Mouse (Mus musculus) C2C12 (cell line): ENCODE data around the gene Tnfsf12.

ENCODE experiments used
- CTCF ChIP-seq: IDR thresholded peaks from one replicate; pipeline ENCODE4 v1.5.1; 2011; ENCODE audit not compliant: control insufficient read depth, insufficient read depth, insufficient read length
- FOSL1 ChIP-seq: IDR thresholded peaks from one replicate; pipeline ENCODE4 v1.8.0; 2011; ENCODE audit warnings: mild to moderate bottlenecking, low read length; ENCODE audit not compliant: poor library complexity, insufficient read depth, severe bottlenecking
- MAX ChIP-seq: IDR thresholded peaks from one replicate; pipeline ENCODE4 v1.6.1; 2011; ENCODE audit warnings: mild to moderate bottlenecking, control low read depth
- USF1 ChIP-seq: IDR thresholded peaks from one replicate; pipeline ENCODE4 v1.6.1; 2011; ENCODE audit warnings: low read depth, mild to moderate bottlenecking, control low read depth, moderate library complexity

DNA sequence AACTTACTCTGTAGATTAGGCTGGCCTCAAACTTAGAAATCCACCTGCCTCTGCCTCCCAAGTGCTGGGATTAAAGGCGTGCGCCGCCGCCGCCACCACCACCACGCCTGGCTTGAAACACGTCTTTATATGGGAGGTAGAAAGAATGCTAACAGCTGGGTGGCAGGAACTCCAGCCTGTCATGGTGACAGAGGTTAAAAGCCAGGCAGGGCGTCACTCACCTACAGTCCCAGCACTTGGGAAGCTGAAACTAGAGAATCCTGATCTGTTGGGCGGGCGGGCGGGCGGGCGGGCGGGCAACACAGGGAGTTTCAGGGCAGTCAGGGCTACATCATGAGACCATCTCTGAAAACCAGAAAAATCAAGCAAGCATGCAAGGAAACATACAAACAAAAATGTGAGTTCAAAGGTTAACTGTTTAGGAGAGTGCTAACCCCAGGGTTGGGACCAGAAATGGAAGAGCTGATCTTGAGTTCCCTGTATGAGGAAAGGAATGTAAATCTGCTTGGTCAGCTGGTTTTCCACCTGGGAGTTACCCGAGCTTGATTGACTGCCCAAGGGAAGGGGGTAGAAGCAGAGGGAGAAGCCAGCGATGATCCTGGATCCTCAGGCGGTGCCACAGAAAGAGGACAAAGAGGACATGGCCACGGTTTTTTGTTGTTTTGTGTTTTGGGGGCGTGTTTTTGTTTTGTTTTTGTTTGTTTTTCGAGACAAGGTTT, 17.5 kb upstream of the Tnfsf12 start:
- TF ChIP-seq USF1 (no peak), CTCF (no peak), FOSL1 (no peak), MAX (no peak)
